Mouse (Mus musculus) small intestine, adult 2 months (tissue): ENCODE data around the gene Mgat4a.

Source experiments
- CTCF ChIP-seq: fragments of 200-500 bp; IDR thresholded peaks from 2 replicates; pipeline ENCODE4 v1.5.1; 2012; ENCODE audit warnings: low read depth, mild to moderate bottlenecking, control low read depth, inconsistent platforms, low read length, moderate library complexity, mixed read lengths; ENCODE audit not compliant: insufficient replicate concordance, insufficient read length; ENCODE audit errors: extremely low read depth
- POLR2A ChIP-seq: fragments of 200-500 bp; IDR thresholded peaks from 2 replicates; pipeline ENCODE4 v1.6.1; 2012; ENCODE audit warnings: low read depth, mild to moderate bottlenecking, control low read depth, inconsistent platforms, low read length, moderate library complexity

DNA sequence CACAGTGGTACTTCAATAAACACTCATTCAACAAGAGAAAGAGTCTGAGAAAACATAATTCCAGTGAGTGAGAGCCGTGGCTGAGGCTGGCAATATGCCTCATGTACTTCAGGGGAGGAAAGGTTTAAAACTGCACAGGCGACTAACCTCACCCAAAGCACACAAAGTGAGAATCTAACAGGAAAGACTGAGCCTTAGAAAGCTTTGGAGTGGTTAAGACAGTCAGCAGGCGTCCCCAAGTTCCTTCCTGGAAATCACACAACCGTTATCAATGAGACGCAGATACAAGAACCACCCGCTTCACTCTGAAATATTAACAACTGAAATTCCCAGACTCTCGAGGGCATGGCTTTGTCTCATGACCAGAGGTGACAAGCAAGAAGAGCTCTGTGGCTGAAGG is 62.4 kb downstream of the Mgat4a start:
- TF ChIP-seq CTCF (no peak), POLR2A (no peak)
